Mouse (Mus musculus): ENCODE data around the gene Slc35g3.

GRCm38 (mm10) chr11:69784793-69785272 is 23.1 kb upstream of the Slc35g3 start:
- TF ChIP-seq CTCF (IDR thresholded peaks at IDR 0.05; ENCODE audit: low read depth, low read length) (no peak), POLR2AphosphoS5 (IDR thresholded peaks at IDR 0.05; ENCODE audit: insufficient replicate concordance, low read depth, low read length) (no peak), GATA1 (IDR thresholded peaks at IDR 0.05; ENCODE audit: borderline replicate concordance, low read length) (no peak), TAL1 (conservative IDR thresholded peaks at IDR 0.05; ENCODE audit: low read depth, low read length) (no peak)

Measured in G1E (cell line).